Mouse (Mus musculus): ENCODE measurements around the gene Nav2. TPM values are rescaled to one million over a fixed set of nuclear protein-coding genes. Genes with fewer than 3 reads are reported as not detected.

The Nav2 gene
- polyA plus RNA-seq, 1 experiment from 2014 or later = 36.1 TPM

DNA sequence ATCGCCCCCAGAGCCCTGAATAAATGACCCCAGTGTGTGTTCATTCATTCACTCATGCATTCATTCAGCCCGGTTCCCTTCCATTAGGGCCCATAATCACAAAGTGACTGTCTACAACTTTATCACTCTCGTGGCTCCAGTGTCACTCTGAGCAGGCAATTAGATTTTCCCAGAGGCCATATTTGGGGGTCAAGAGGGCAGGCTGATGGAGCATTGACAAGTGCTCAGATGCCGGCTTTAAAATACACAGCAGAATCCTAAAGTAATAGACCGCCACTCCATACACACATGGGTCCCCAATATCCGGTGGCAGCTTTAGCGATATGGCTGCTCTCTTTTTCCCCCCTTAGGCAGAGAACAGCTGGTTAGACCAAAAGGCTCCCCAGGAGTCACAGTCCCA lies 74.1 kb downstream of the Nav2 start:
- H3K9ac ChIP-seq (ENCODE audit: low read depth, low read length) = no peak overlapping the region
- ATAC-seq (ENCODE audit: low FRiP score) (peak; percentile 34; the same call in 1 of the 2 replicates), DNase-seq (ENCODE audit: low spot score) (no peak)
- H3K4me2 ChIP-seq (replicated peaks; ENCODE audit: low read depth, low read length) = no peak overlapping the region
- WGBS = 57% methylated on average over 7 of the region's 7 CpGs
- peaks cover 18% of the 10 kb centered on the region for H3K4me1 ChIP-seq (replicated peaks; ENCODE audit: control insufficient read depth, insufficient read depth, low read length)
- H3K27me3 ChIP-seq (ENCODE audit: control insufficient read depth, insufficient read depth, low read length) = no peaks in the 10 kb centered on the region
- H3K36me3 ChIP-seq (ENCODE audit: control insufficient read depth, insufficient read depth, low read length) = no peaks in the 10 kb centered on the region
- peak overlapping the region; percentile 19; the same call in 1 of the 2 replicates for H3K27ac ChIP-seq (ENCODE audit: low read depth, low read length)
- H3K9me3 ChIP-seq (ENCODE audit: control insufficient read depth, low read length) = no peaks in the 10 kb centered on the region
- no peak overlapping the region for H3K4me3 ChIP-seq (ENCODE audit: low read depth, low read length)

DNA sequence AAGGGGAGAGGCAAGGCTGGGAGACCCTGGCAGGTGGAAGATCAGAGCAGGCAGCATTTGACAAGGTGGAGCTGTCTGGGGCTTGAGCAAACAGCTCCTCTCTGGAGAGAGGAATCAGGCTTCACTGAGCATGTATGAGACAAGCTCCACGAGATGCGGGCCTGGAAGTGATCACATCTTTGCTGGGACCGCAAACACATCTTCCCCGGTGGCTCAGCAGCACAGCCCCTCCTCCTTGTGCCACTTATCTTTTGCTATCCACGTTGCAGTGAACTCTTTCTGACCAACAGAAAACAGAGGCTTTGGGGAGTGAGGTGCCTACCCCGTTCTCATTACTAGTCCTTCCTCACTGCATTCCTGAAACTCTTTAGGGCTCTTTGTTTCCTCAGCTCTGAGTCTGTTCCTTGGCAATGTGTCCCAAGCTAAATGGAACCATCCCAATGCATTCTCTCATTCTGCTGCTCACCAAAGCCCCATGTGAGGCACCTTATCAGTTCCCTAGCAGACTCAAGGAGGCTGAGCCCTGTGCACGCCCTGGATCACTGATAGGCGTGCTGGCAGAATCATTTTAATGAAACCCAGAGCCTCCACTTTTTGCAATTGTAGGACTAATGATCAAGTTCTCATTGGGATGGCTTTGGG lies 83.5 kb downstream of the Nav2 start:
- Histone ChIP-seq H3K4me1 (replicated peaks; ENCODE audit: control insufficient read depth, insufficient read depth, low read length) (peaks cover 24% of the 10 kb centered on the region), H3K4me3 (ENCODE audit: low read depth, low read length) (no peak overlapping the region), H3K36me3 (ENCODE audit: control insufficient read depth, insufficient read depth, low read length) (no peaks in the 10 kb centered on the region), H3K9me3 (ENCODE audit: control insufficient read depth, low read length) (no peaks in the 10 kb centered on the region), H3K9ac (ENCODE audit: low read depth, low read length) (no peak overlapping the region), H3K4me2 (replicated peaks; ENCODE audit: low read depth, low read length) (no peak overlapping the region), H3K27me3 (ENCODE audit: control insufficient read depth, insufficient read depth, low read length) (no peaks in the 10 kb centered on the region), H3K27ac (ENCODE audit: low read depth, low read length) (no peak overlapping the region; the same call in 1 of the 2 replicates)
- DNase-seq (ENCODE audit: low spot score) (no peak), ATAC-seq (ENCODE audit: low FRiP score) (no peak)
- 52% methylated on average over 8 of the region's 8 CpGs for WGBS

DNA sequence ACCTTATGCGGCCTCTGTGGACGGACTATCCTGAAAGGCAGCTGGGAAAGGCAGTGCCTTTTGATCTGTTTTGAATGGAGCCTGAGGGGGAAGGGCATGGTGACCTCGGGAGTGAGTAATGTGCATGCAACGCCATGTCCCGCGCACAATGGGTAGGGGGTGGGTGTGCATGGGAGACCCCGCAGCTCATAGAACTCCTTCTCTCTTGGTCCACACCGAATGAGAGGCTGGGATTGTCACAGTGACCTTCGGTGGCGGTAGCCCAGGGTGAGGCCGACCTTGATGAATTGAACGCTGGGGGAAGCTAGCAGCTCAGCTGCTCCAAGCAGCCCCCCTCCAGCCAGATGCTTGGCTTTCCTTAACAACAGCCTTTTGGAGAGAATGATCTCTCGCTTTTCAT lies 86.7 kb downstream of the Nav2 start:
- DNase-seq (ENCODE audit: low spot score) = peak; percentile 80
- no peaks in the 10 kb centered on the region for H3K36me3 ChIP-seq (ENCODE audit: control insufficient read depth, insufficient read depth, low read length)

DNA sequence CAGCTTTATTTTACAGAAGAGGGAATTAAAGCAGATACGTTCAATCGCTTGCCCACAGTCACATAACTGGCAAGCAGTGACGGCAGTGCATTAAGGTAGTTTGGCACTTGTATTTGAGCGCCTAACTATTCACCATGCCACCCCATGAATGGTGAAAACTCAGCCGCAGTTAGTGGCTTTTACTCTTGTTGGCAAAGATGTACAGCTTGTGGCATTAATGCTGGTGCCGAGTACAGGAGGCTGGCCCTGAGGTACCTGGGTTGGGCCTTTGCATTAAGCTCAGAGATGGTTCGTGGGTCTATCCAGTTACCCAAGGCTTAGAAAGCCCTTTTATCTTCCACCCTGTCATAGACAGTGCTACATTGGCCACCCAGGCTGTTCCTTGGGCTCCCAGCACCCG lies 87.2 kb downstream of the Nav2 start:
- Histone ChIP-seq H3K4me2 (replicated peaks; ENCODE audit: low read depth, low read length) (0 out of 2 replicates have a peak overlapping the region, but pooled peaks have one; percentile 3), H3K4me3 (ENCODE audit: low read depth, low read length) (no peak overlapping the region), H3K27ac (ENCODE audit: low read depth, low read length) (peak overlapping the region; percentile 93), H3K27me3 (ENCODE audit: control insufficient read depth, insufficient read depth, low read length) (no peaks in the 10 kb centered on the region), H3K9ac (ENCODE audit: low read depth, low read length) (peak overlapping the region; percentile 5; the same call in 1 of the 2 replicates), H3K4me1 (replicated peaks; ENCODE audit: control insufficient read depth, insufficient read depth, low read length) (peaks cover 31% of the 10 kb centered on the region), H3K9me3 (ENCODE audit: control insufficient read depth, low read length) (no peaks in the 10 kb centered on the region), H3K36me3 (ENCODE audit: control insufficient read depth, insufficient read depth, low read length) (no peaks in the 10 kb centered on the region)
- 33% methylated on average over 8 of the region's 8 CpGs for WGBS
- DNase-seq (ENCODE audit: low spot score) (no peak), ATAC-seq (ENCODE audit: low FRiP score) (no peak)

More for the DNA sequence above, 86.7 kb downstream of the Nav2 start:
- H3K27me3 ChIP-seq (ENCODE audit: control insufficient read depth, insufficient read depth, low read length) = no peaks in the 10 kb centered on the region
- peak overlapping the region; percentile 27; the same call in 1 of the 2 replicates for H3K9ac ChIP-seq (ENCODE audit: low read depth, low read length)
- H3K27ac ChIP-seq (ENCODE audit: low read depth, low read length) = peak overlapping the region; percentile 93
- H3K9me3 ChIP-seq (ENCODE audit: control insufficient read depth, low read length) = no peaks in the 10 kb centered on the region
- peak; percentile 93 for ATAC-seq (ENCODE audit: low FRiP score)
- 3% methylated on average over 13 of the region's 13 CpGs for WGBS
- H3K4me1 ChIP-seq (replicated peaks; ENCODE audit: control insufficient read depth, insufficient read depth, low read length) = peaks cover 31% of the 10 kb centered on the region
- peak overlapping the region; percentile 3; the same call in 1 of the 2 replicates for H3K4me2 ChIP-seq (replicated peaks; ENCODE audit: low read depth, low read length)
- no peak overlapping the region for H3K4me3 ChIP-seq (ENCODE audit: low read depth, low read length)

DNA sequence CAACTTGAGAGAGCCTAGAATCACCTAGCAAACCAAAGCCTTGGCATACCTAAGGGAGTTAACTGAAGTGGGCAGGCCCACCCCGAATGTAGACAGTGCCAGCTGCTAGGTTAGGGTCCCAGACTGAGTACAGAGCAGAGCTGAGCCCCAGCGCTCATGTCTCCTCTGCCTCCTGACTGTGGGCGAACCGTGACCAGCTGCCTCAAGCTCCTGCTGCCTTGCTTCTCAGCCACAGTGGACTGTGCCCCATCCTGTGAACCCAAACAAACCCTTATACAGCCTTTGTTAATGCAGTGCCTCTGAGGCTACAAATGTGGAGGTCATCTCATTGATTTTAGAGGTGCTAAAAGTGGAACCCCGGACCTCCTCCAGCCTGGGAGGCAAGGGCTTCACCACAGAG lies 88.3 kb downstream of the Nav2 start:
- no peak overlapping the region for H3K4me3 ChIP-seq (ENCODE audit: low read depth, low read length)
- H3K27ac ChIP-seq (ENCODE audit: low read depth, low read length) = peak overlapping the region; percentile 70
- no peak overlapping the region for H3K4me2 ChIP-seq (replicated peaks; ENCODE audit: low read depth, low read length)
- peaks cover 29% of the 10 kb centered on the region for H3K4me1 ChIP-seq (replicated peaks; ENCODE audit: control insufficient read depth, insufficient read depth, low read length)
- H3K27me3 ChIP-seq (ENCODE audit: control insufficient read depth, insufficient read depth, low read length) = no peaks in the 10 kb centered on the region
- H3K9me3 ChIP-seq (ENCODE audit: control insufficient read depth, low read length) = no peaks in the 10 kb centered on the region
- ATAC-seq (ENCODE audit: low FRiP score) (no peak), DNase-seq (ENCODE audit: low spot score) (no peak)
- H3K36me3 ChIP-seq (ENCODE audit: control insufficient read depth, insufficient read depth, low read length) = no peaks in the 10 kb centered on the region
- WGBS = 43% methylated on average over 5 of the region's 5 CpGs
- 0 out of 2 replicates have a peak overlapping the region, but pooled peaks have one; percentile 16 for H3K9ac ChIP-seq (ENCODE audit: low read depth, low read length)

DNA sequence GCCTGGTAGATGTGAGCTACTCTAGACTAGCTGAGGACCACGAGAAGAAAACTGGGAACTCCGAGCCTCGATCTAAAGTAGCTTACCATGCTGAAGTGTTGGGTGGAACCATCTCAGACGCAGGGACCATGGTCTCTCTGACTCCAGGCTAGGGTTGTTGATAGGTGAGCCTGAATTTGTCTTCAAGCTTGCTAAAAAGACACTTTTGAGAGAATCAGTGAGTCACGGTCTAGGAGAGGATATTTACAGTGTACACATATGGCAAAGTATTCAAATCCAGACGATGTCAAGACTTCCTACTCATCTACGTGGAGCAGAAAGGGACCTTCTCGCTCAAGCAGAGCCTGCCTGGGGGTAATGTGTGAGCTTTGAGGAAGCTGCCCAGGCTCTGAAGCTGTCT lies 89.6 kb downstream of the Nav2 start:
- ATAC-seq (ENCODE audit: low FRiP score) (no peak), DNase-seq (ENCODE audit: low spot score) (no peak)
- no peak overlapping the region for H3K9ac ChIP-seq (ENCODE audit: low read depth, low read length)
- no peaks in the 10 kb centered on the region for H3K27me3 ChIP-seq (ENCODE audit: control insufficient read depth, insufficient read depth, low read length)
- H3K27ac ChIP-seq (ENCODE audit: low read depth, low read length) = no peak overlapping the region
- WGBS = 87% methylated on average over 8 of the region's 8 CpGs
- H3K36me3 ChIP-seq (ENCODE audit: control insufficient read depth, insufficient read depth, low read length) = no peaks in the 10 kb centered on the region
- H3K4me3 ChIP-seq (ENCODE audit: low read depth, low read length) = no peak overlapping the region
- peaks cover 32% of the 10 kb centered on the region for H3K4me1 ChIP-seq (replicated peaks; ENCODE audit: control insufficient read depth, insufficient read depth, low read length)
- H3K4me2 ChIP-seq (replicated peaks; ENCODE audit: low read depth, low read length) = no peak overlapping the region
- no peaks in the 10 kb centered on the region for H3K9me3 ChIP-seq (ENCODE audit: control insufficient read depth, low read length)

DNA sequence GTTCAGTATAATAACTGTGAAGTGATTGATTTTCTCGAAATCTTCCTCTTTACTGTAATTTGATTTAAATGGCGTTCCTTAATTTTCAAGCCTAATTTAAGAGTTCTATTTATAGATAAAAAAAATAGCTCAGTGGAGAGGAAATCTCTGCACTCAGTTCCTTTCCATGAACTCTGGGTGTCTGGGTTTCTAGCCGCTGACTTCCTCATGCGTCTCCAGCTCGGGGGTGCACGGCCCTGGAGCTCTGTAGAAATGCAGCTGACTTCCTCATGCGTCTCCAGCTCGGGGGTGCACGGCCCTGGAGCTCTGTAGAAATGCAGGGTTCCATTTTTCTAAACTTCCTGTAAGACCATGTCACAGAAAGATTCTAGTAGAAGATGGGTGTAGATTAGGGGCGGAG lies 90.1 kb downstream of the Nav2 start:
- Histone ChIP-seq H3K36me3 (ENCODE audit: control insufficient read depth, insufficient read depth, low read length) (no peaks in the 10 kb centered on the region), H3K27ac (ENCODE audit: low read depth, low read length) (no peak overlapping the region; the same call in 1 of the 2 replicates), H3K4me3 (ENCODE audit: low read depth, low read length) (no peak overlapping the region), H3K4me1 (replicated peaks; ENCODE audit: control insufficient read depth, insufficient read depth, low read length) (peaks cover 32% of the 10 kb centered on the region), H3K27me3 (ENCODE audit: control insufficient read depth, insufficient read depth, low read length) (no peaks in the 10 kb centered on the region), H3K9ac (ENCODE audit: low read depth, low read length) (no peak overlapping the region), H3K9me3 (ENCODE audit: control insufficient read depth, low read length) (no peaks in the 10 kb centered on the region), H3K4me2 (replicated peaks; ENCODE audit: low read depth, low read length) (no peak overlapping the region)
- ATAC-seq (ENCODE audit: low FRiP score) = no peak
- WGBS = 77% methylated on average over 10 of the region's 10 CpGs
- no peak for DNase-seq (ENCODE audit: low spot score)

DNA sequence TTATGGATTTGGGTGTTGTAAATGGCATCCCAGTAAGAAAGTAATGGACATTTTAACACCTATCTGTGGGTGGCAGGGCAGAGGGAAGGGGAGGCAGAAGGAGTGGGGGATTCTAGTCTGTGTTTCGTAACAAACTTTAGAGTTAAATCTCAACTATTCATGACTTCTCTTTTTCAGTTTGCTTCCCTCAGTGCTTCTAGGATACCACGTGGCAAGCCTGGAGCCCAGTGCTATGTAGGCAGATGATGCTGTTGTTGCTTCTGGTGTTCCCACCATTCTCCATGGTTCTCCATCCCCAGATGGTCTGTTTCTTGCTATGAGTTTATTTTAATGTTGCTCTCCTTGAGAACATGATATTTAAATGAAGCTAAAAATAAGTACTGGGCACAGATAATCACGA lies 92.3 kb downstream of the Nav2 start:
- Histone ChIP-seq H3K4me3 (ENCODE audit: low read depth, low read length) (no peak overlapping the region), H3K4me2 (replicated peaks; ENCODE audit: low read depth, low read length) (no peak overlapping the region), H3K9me3 (ENCODE audit: control insufficient read depth, low read length) (no peaks in the 10 kb centered on the region), H3K27ac (ENCODE audit: low read depth, low read length) (no peak overlapping the region; the same call in 1 of the 2 replicates), H3K27me3 (ENCODE audit: control insufficient read depth, insufficient read depth, low read length) (no peaks in the 10 kb centered on the region), H3K9ac (ENCODE audit: low read depth, low read length) (no peak overlapping the region), H3K4me1 (replicated peaks; ENCODE audit: control insufficient read depth, insufficient read depth, low read length) (peaks cover 19% of the 10 kb centered on the region), H3K36me3 (ENCODE audit: control insufficient read depth, insufficient read depth, low read length) (no peaks in the 10 kb centered on the region)
- 74% methylated on average over 3 of the region's 3 CpGs for WGBS
- DNase-seq (ENCODE audit: low spot score) = no peak
- ATAC-seq (ENCODE audit: low FRiP score) = no peak

DNA sequence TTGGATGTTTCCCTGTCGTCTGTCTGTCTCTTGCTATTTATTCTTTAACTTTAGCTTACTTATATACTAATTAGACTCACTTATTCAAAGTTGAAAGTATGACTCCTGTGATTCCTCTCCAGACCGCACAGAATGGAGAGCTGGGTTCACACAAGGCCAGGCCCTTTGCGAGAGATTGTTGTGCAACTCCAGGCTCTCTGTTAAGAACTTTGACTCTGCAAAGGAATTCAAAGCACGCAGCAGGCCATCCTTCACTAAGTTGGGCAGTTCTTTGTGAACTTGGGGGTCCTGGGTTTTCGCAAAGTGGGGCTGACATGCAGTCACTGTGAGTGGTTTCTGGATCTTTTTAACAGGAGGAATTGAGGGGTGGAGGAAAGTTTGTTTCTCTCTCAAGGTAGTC lies 95.9 kb downstream of the Nav2 start:
- H3K4me2 ChIP-seq (replicated peaks; ENCODE audit: low read depth, low read length) = no peak overlapping the region
- H3K27ac ChIP-seq (ENCODE audit: low read depth, low read length) = no peak overlapping the region
- no peak for DNase-seq (ENCODE audit: low spot score)
- H3K9me3 ChIP-seq (ENCODE audit: control insufficient read depth, low read length) = no peaks in the 10 kb centered on the region
- no peak overlapping the region for H3K9ac ChIP-seq (ENCODE audit: low read depth, low read length)
- ATAC-seq (ENCODE audit: low FRiP score) = no peak
- 70% methylated on average over 5 of the region's 5 CpGs for WGBS
- peaks cover 5% of the 10 kb centered on the region for H3K4me1 ChIP-seq (replicated peaks; ENCODE audit: control insufficient read depth, insufficient read depth, low read length)
- H3K27me3 ChIP-seq (ENCODE audit: control insufficient read depth, insufficient read depth, low read length) = no peaks in the 10 kb centered on the region
- no peak overlapping the region for H3K4me3 ChIP-seq (ENCODE audit: low read depth, low read length)
- H3K36me3 ChIP-seq (ENCODE audit: control insufficient read depth, insufficient read depth, low read length) = no peaks in the 10 kb centered on the region

Data from hindbrain, embryonic 11.5 days (tissue).